Mouse (Mus musculus): Measurements from ENCODE around the gene Calhm1.

Calhm1 gene

DNA sequence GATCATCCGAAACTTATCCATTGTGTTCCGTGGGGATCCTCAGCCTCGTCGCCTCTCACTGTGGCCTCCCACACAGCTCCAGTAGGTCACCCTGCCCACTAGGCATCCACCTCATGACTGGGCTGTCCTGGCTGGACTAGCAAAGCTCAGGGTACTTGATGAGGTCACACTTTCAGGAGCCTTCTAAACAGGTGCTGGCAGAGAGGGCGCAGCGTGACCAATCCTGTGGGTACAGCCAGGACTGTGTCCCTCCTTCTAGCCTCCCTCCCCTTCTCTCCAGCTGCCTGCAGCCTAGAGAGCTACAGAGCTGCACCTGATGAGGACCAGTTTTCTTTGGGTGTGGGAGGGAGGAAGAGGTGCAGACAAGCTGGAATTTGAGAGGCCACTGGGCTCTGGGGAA lies at the start of gene Calhm1:
Gene Calhm1 (minus strand): TSS at position 101 of the 400 bp plus-strand sequence.
- DNase-seq, result no peak

DNA sequence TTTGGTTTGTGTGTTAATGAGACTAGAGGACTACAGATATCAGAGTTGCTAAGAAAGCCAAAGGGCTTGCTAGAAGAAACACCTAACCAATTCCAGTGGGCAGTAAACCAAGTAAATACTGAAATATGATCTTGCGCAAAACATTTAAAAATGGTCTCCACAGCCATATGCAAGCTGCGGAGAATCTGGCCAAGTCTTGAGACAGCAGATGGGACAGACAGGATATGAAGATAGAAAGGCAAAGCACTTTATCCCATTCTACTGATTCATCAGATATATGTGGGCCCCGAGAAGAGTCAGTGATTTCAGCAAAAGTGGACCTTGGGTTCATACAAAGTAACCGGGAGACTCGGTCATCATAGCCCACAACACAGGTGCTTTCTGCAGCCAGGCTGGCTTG lies 48.1 kb upstream of the Calhm1 start:
- peak in 1 of 2 experiments; percentile 58 for DNase-seq

DNA sequence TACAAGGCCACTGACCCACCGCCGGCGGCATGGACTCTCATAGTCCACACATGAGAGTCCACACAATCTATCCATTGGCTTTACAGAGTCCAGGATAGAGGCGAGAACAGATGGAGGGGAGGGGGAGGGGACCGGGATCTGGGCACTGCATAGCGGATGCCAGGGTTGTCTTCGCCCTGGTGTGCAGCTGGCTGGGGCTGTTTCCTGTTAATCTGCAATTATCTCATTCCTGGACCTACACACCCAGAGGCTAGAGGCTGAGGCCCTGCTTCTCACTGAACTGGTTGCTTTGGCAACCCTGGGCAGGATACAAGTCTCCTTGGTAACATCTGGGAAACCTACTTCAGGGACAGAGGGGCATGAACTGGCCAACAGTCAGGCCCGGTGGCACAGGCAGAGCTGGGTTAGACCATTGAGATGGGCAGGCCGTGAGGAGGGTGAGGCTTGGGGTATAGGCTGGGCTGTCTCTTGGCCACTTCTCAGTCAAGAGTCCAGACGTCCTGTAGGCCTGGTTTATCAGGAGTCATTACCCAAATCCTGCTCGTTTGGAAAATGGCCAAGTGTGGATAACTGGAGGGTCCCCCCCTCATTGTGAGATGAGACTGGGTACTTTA lies 44.6 kb upstream of the Calhm1 start:
- DNase-seq, result peak; percentile 61 to 68

DNA sequence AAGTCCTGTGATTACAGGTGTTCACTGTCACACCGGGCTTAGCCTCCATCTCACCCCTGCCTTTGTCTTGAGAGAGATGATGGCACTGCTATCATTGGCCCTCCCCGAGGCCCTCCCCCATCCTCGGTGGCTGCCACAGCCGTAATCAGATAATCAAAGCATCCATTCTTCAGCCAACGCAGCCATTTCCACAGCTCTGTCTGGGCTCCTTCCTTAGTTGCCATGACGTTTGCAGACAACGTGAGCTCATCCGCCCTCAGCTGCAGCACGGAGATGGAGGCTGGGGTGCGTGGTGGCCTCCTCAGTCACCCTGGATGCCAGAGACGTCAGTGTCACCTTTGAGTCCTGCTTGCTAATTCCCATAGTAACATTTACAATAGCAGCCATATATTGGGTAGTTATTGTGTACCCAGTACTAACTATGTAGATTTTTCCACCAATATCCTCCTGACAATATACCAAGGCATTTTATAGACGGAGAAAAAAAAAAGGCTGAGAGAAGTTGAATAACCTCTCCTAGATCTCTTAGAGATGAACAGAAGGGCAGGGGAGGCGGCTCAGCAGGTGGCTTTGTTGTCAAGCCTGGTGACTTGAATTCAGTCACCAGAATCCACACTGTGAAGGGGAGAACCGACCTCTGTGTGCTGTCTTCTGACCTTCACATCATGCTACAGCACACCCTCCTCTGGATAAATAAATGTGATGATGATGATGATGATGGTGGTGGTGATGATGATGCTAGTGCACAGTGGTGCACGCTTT lies 42.6 kb upstream of the Calhm1 start:
- peak in 1 of 2 experiments; percentile 73 for DNase-seq

DNA sequence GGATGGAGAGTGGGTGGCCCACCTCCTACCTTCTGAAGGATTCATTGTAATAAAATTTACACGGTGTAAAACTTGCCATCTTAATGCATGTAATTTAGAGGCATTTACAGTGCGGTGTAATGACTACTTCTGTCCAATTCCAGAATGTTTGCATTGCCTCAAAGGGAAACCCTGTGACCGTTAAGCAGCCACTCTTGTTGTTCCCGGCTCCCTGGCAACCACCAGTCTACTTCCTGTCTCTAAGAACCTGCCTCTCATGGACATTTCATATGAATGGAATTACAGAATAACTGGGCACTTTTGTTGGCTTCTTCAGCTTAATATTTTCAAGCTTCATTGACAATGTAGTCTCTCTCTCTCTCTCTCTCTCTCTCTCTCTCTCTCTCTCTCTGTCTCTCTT lies 40.7 kb upstream of the Calhm1 start:
- no peak for DNase-seq

DNA sequence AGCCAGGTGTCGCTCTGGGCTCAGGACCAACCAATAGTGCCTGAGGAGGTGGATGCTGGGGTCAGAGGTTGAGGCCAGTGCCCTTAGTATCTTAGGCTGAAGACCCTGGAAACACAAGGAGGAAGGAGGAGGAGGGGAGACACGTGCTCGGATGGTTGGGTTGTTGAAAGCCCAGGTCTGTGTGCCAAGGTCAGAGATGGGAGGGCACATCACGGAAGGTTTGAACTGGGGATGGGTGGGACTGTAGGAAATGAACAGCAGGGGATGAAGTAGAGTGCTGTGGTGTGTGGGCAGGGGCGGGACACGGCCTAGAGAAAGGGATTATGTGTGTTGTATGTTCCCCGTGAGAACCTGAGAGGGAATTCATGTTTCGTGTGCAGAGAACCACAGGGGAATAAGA lies 40.2 kb upstream of the Calhm1 start:
- DNase-seq, result peak in 1 of 2 experiments; percentile 22

DNA sequence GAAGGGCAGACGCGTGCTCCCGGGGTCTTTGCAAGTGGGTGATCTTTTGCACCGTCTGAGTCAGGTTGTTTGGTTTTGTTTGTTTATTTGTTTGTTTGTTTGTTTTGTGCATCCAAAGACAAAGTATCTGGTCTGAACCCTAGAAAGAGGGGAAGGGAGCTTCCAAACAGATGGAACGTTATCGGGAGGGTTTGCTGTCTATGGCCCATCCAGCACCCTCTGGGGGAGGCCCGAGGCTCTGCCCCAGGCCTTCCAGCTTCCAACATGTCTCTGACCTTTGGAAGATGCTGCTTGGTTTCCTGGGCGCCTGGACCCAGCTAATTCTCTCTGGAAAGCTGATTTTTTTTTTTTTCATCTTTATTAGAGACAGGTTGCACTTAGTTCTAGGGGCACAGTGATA lies 36.0 kb upstream of the Calhm1 start:
- DNase-seq, result peak in 1 of 2 experiments; percentile 55

DNA sequence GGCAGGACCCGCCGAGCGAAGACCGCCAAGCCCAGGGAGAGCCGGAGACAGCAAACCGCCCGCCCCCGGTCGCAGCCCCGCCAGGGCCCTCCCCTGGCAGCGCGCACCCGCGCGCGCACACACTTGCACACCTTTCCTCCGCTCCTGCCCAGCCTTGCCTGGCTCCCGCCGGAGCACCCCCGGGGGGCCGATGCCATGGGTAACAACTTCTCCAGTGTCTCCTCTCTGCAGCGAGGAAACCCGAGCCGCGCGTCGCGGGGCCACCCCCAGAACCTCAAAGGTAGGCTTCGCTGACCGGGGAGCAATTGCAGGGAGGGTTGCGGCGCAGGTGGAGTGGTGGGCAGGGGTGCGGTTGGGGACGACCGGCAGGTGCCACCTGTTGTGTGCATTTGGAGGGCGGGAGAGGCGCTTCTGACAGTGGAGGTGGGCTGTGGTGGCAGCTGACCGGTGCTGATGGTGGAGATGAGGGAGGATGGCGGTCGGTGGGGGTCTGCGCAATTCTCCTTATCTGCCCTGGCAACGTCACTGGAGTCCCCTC lies 35.3 kb upstream of the Calhm1 start:
- DNase-seq, result peak; percentile 65 to 77

DNA sequence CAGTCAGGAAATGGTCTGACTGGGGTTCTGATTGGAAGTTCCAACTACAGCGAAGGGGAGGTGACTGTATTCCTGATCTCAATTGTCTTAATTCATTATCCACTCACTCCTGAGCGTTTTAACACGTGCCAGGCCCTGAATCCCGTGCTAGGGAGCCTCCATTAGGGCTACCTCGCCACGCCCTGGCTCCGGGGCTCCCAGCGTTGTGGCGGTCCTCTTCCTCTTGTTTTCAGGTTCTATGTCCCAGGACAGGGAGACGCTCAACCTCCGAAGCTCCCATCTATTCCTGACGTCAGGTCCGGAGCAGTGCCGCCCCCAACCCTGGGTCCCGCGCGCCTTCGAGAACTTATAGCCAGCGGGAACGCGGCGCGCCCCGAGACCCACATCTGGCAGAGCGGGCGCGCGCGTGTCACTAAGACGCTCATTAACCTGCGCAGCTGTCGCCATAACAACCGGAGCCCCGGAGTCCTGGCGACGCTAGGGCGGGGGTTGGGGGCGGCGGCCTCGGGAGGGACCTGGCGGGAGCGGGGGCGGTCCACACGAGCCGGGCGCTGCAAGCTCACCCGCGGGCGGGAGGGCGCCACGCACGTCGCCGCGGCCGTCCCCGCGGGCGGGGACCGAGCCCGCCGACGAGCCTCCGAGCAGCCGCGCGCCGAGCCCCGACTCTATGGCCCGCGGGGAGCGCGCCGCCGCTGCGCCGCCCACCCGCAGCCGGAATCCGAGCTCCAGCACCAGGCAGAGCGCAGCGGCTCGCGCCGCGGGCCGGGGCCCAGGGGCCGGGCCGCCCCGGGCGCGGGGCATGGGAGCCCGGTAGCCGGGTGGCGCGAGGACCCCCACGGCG lies 34.6 kb upstream of the Calhm1 start, which contains the start of gene Neurl1a:
Gene Neurl1a (plus strand): TSS at position 390 of the 841 bp plus-strand sequence.
- peak; percentile 70 to 82 for DNase-seq

DNA sequence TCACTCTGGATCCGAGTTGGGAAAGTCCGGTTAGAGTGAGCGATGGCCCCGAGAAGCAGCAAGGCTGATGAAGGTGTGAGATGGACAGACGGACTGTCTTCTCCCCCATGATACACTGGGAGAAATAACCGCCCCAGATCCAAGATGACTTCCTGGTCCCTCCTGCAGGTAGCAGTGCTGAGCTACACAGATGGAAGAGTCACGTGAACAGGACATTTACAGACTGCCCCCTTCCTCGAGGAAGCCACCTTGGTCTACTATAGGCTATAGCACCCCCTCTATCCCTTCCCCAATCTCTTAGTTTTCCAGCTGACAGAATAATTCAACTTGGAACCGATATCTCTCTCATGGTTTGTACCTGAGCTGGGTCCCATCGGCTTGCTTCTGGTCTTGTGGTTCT lies 33.9 kb upstream of the Calhm1 start:
- DNase-seq, result peak; percentile 74 to 79

DNA sequence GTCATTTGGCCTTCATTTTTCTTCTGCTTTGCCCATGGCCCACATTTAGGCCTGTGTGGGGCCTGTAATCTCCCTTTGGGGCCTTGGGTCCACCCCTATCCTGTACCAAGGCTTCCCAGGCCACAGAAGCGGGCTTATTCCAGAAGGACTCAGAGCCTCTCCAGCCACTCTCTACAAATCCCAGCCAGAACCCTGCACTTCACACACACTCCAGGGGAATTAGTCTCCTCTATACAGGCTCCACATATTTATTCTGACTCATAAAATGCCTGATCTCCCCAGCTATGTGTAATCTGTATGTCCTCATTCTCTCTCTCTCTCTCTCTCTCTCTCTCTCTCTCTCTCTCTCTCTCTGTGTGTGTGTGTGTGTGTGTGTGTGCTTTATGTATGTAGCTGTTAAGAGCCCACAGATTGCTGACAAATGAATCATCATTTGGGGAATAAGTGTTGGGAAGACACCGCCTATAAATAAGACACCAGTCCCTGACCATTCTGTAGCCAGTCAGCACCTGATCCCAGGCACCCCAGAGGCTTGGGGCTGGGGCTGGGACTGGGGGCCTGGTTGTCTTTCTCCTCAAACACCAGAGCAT lies 33.0 kb upstream of the Calhm1 start:
- DNase-seq, result no peak

DNA sequence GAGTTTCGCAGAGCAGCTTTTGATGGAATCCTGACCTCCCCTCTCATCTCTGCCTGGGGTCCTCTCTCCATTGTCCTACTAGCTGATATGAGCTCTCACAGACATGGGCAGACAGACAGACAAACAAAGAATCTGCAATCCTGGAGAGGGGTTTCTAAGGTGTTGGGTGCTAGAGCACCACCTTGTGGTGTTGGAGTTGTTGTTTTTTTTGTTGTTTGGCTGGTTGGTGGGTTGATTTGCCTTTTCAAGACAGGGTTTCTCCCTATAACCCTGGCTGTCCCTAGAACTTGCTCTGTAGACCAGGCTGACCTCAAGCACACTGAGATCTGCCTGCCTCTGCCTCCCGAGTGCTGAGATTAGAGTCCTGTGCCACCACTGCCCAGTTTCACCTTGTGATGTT lies 31.4 kb upstream of the Calhm1 start:
- no peak for DNase-seq

DNA sequence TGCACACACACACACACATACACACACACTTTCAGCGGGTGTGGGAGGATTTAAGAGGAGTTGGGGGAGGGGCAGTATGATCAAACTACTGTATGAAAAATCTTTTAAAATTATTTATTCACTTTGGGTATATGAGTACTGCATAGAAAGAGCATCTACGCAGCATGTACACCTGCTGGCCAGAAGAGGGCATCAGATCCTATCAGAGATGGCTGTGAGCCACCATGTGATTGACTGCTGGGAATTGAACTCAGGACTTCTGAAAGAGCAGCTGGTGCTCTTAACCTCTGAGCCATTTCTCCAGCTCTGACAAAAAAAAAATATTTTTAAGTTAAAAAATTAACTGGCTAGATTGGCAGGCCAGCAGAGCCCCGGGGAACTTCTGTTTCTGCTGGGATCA lies 30.5 kb upstream of the Calhm1 start:
- peak; percentile 60 to 61 for DNase-seq

DNA sequence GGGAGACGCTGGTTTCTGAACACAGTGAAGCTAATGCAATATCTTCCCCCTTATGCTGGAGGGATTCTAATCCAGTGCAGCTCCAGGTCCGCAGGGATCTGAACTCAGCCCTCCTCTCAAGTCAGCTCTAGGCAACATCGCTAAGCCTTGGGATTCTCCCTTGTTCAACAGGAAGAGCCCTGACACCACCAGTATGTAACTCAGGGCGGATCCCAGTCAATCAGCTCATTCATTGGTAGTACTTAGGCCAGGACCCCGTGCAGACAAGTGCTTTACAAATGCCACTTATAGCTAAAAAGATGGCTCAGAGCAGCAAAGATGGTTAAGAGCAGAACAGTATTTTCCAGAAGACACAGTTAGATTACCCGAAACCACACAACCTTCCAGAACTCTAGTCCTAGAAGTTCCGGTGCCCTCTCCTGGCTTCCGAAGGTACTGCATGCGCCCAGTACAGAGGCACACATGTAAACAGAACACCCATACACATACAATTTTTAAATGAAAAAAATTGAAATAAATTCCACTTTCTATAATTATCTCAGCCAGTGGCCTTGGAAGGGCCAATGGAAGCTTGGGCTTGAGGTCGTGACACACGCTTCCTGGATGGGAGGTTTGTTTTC lies 24.8 kb upstream of the Calhm1 start:
- DNase-seq, result peak; percentile 88 to 89

DNA sequence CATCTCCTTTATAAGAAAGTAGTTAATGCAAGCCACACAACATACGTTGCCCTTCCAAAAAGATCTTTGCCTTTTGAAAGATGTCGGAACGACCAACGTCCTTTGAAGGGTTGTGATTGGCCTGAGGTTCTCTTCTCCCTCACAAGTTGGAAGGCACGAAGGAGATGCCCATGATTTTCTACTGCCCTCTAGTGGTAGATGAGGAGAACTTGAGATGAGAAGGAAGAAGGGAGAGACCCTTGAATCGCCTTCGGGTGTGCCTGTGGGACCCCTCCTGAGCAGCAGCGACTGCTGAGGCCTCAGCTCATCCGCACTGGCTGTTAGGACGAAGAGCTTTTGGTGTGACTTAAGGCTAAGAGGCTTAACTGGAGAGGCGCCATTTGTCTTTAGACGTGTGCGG lies 24.2 kb upstream of the Calhm1 start:
- DNase-seq, result no peak

DNA sequence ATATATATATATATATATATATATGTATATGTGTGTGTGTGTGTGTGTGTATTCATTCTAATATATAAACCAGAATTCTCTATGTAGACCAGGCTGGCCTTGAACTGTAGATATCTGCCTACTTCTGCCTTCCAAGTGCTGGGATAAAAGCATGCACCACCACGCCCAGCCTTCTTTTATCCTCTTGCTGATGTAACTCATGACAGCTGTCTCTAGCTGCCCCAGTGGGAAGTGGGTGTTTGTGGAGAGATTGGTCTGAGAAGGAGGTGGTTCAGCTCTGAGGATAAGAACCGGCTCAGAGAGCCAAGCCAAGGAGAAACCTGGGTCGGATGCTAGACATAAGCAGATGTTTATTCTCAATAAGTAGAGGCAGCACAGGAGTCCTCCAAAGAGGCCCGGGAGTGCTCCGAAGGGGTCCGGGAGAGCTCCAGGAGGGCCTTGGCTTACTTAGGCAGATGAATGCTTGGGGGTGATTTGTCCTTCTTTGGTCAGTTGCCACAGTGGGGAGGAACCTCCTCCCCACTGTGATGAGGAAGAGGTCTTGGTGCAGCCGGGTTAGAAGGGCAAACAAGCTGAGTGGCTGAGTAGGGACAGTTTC lies 23.7 kb upstream of the Calhm1 start:
- DNase-seq, result no peak

DNA sequence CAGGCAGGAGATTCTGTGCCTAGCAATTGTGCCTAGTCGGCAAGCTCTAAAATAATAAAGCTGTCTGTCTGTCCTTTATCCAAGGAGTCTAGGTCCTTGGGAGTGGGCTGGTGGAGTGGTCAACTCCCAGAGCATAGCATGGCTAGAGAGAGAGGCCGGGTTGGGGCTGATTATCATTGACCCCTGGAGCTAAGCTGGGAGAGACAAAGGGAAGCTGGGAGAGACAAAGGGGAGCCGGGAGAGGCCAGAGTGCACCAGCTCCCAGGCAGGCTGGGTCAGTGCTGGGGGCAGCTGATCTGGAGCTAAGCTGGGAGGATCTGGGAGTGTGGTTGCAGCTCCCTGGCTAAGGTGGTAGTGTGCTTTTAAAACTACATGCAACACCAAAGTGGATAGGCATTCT lies 22.7 kb upstream of the Calhm1 start:
- DNase-seq, result no peak

DNA sequence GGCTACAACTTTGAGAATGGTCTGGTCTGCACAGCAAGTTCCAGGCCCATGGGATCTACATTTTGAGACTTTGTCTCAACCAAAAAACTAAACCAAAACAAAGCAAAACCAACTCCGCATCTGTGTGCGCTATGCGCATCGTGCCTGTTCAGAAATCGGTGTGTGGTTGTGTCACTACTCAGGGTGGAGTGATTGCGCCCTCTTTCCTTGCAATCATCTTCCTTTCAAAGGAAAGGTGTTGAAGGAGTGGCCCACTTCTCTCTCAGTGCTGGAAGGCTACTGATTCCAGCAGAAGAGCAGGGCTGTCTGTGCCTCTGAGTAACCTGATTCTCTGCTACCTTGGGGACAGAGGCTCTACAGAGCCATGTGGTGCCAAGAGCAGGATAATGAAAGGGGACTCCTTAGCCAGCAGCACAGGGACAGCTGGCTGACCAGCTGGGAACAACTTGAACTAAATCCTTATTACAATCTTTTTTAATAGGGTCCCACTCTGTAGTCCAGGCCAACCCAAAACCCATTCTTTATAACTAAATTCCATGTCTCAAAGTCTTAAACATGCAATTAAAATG lies 19.2 kb upstream of the Calhm1 start:
- no peak for DNase-seq

DNA sequence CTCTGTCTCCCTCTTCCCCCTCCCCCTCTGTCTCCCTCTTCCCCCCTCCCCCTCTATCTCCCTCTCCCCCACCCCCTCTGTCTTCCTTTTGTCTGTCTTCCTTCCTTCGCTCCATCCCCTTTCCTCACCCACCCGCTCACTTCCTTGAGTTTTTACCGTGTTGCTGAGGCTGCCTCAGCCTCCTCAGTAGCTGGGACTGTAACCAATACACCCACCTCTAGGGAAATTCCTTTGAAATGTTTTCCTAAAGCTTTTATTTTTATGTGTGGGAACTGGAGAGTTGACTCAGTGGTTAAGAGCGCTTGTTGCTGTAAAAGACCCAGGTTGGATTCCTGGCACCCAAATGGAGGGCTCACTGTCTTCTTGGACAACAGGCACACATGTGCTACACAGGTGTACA lies 17.6 kb upstream of the Calhm1 start:
- DNase-seq, result no peak

DNA sequence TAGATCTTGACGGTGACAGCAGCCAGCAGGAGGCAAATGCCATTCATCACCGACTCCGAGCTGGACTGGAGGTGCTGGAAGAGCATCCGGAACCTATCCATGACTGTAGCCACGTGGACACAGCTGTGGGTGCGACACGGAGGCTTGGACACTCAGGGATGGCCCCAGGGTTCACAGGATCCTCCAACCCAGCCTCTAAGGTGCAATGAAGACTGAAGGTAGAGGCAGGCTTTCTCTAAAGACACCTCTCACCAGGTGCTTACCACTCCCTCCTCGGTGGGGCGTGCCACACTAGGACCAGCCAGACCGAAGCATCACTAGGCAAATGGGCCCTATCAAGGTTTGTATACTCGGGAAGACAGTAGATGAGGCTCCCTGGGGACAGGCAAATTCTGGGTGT lies 13.6 kb upstream of the Calhm1 start, which contains the start of gene Calhm3:
Gene Calhm3 (minus strand): TSS at position 101 of the 400 bp plus-strand sequence.
- DNase-seq, result no peak

DNA sequence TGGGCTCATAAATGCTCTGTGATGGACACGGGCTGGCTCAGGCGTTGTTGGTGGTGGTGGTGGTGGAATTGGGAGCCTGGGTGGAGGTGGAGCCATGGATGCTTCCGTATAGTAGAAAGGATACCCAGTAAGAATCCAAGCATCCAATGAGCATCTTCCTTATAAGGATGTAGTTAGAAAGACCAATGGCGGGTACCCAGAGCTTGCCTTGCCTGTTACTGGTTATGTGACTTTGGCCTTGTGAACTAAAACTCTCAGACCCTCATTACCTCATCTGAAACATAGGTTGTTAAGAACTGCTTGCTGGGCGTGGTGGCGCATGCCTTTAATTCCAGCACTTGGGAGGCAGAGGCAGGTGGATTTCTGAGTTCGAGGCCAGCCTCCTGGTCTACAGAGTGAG lies 9.7 kb upstream of the Calhm1 start:
- no peak for DNase-seq

DNA sequence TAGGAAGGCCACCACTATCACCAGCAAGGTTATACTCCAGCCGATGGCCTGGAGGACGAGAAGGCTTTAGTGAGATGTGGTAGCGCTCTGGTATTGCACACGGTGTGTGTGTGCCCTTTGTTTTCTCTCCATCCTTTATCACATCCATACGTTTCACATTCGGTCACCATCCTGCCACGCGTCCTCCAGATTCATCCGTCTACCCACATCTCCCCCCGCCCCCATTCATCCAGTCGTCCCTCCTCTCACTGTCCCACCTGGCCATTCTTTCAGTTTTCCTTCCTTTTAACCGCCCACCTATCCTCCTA lies 8.0 kb upstream of the Calhm1 start:
- DNase-seq, result no peak
